Mouse (Mus musculus) kidney, postnatal 14 days (tissue): ENCODE results near the gene Gm11042.
A peak's percentile ranks its signal among the peaks of the same experiment; 100 is the strongest.

Experiments
- DNase-seq: peaks from one replicate; pipeline ENCODE4 v3.0.0; 2022; ENCODE audit warnings: mixed read lengths

Gm11042 gene

GRCm38 (mm10) chr12:74316344-74316973 lies at the start of gene Gm11042:
Gene Gm11042 (minus strand): TSS chr12:74316394.
- peak; percentile 4 for DNase-seq

- no peak for DNase-seq
These were observed 48.3 kb upstream of the Gm11042 start for GRCm38 (mm10) chr12:74364477-74364876.

- DNase-seq: no peak
These were observed 46.9 kb upstream of the Gm11042 start for GRCm38 (mm10) chr12:74363076-74363475.

GRCm38 (mm10) chr12:74362453-74362852 lies 46.3 kb upstream of the Gm11042 start:
- no peak for DNase-seq

GRCm38 (mm10) chr12:74359791-74360190 lies 43.6 kb upstream of the Gm11042 start:
- no peak for DNase-seq

GRCm38 (mm10) chr12:74357806-74358205 lies 41.6 kb upstream of the Gm11042 start:
- DNase-seq: no peak

- no peak for DNase-seq
These were observed 26.5 kb upstream of the Gm11042 start for GRCm38 (mm10) chr12:74342720-74343119.

- no peak for DNase-seq
These were observed 23.9 kb upstream of the Gm11042 start for GRCm38 (mm10) chr12:74340070-74340469.

GRCm38 (mm10) chr12:74333706-74334105 lies 17.5 kb upstream of the Gm11042 start:
- no peak for DNase-seq

- DNase-seq: peak; percentile 59
These were observed 16.8 kb upstream of the Gm11042 start for GRCm38 (mm10) chr12:74333016-74333415.

- DNase-seq: no peak
These were observed 13.6 kb upstream of the Gm11042 start for GRCm38 (mm10) chr12:74329759-74330158.

- no peak for DNase-seq
These were observed 10.4 kb upstream of the Gm11042 start for GRCm38 (mm10) chr12:74326644-74327043.

- no peak for DNase-seq
These were observed 5.8 kb upstream of the Gm11042 start for GRCm38 (mm10) chr12:74321981-74322380.

GRCm38 (mm10) chr12:74320318-74320717 lies 4.1 kb upstream of the Gm11042 start:
- DNase-seq: peak; percentile 67

- peak; percentile 78 for DNase-seq
These were observed 980 bp upstream of the Gm11042 start for GRCm38 (mm10) chr12:74316989-74317759.

GRCm38 (mm10) chr12:74315221-74315620 lies 973 bp downstream of the Gm11042 start:
- no peak for DNase-seq

- no peak for DNase-seq
These were observed 3.6 kb downstream of the Gm11042 start for GRCm38 (mm10) chr12:74312611-74313010.

- no peak for DNase-seq
These were observed 12.5 kb downstream of the Gm11042 start for GRCm38 (mm10) chr12:74303418-74304294.

GRCm38 (mm10) chr12:74301559-74301958 lies 14.6 kb downstream of the Gm11042 start:
- no peak for DNase-seq

- no peak for DNase-seq
These were observed 19.8 kb downstream of the Gm11042 start for GRCm38 (mm10) chr12:74296374-74296773.

- peak; percentile 43 for DNase-seq
These were observed 22.6 kb downstream of the Gm11042 start for GRCm38 (mm10) chr12:74293624-74294023.

GRCm38 (mm10) chr12:74290983-74291382 lies 25.2 kb downstream of the Gm11042 start:
- DNase-seq: no peak

GRCm38 (mm10) chr12:74284685-74285054 lies 31.5 kb downstream of the Gm11042 start:
- DNase-seq: no peak
